ENCODE assay signal across 10 mouse cellular contexts in genomic region chr8:71612141-71612540, GRCm38 (mm10). TPM values are rescaled to one million over a fixed set of nuclear protein-coding genes. Genes with fewer than 3 reads are reported as not detected.
DNase-seq lines count a peak whose midpoint lies in the region; ATAC-seq and TF ChIP-seq lines count a peak whose summit lies in the region.
"Had no signal": no experiment of that assay in that cellular context is flagged by ENCODE, and none has a peak within 500 bp of the region (broad histone marks: within the 10 kb centered on the region; RNA-seq: fewer than 3 reads in every experiment).

No protein-coding gene starts in this region.

- peak overlapping the region; percentile 82 for H3K9ac ChIP-seq in heart, postnatal 0 days (replicated peaks; ENCODE audit: low read depth, low read length)
- peak overlapping the region; percentile 91 for H3K9ac ChIP-seq in hindbrain, embryonic 15.5 days
- H3K9ac ChIP-seq in midbrain, embryonic 15.5 days: peak overlapping the region; percentile 59

- peak overlapping the region; percentile 87 for H3K4me3 ChIP-seq in heart, postnatal 0 days (ENCODE audit: low read depth, low read length)
- H3K4me3 ChIP-seq in hindbrain, embryonic 15.5 days: peak overlapping the region; percentile 91
- H3K4me3 ChIP-seq in midbrain, embryonic 15.5 days: peak overlapping the region; percentile 67

- TF ChIP-seq CTCF in heart, postnatal 0 days (IDR thresholded peaks at IDR 0.05; ENCODE audit: low read depth): no peak

- peaks cover 10% of the 10 kb centered on the region for H3K4me1 ChIP-seq in heart, postnatal 0 days (ENCODE audit: control insufficient read depth, insufficient read depth)
- H3K4me1 ChIP-seq in hindbrain, embryonic 15.5 days (replicated peaks): peaks cover 15% of the 10 kb centered on the region
- peaks cover 14% of the 10 kb centered on the region for H3K4me1 ChIP-seq in midbrain, embryonic 15.5 days

- peaks cover 27% of the 10 kb centered on the region for H3K36me3 ChIP-seq in heart, postnatal 0 days (replicated peaks; ENCODE audit: control insufficient read depth, insufficient read depth, low read length)
- peaks cover 30% of the 10 kb centered on the region for H3K36me3 ChIP-seq in hindbrain, embryonic 15.5 days
- peaks cover 13% of the 10 kb centered on the region; the same call in 1 of the 2 replicates for H3K36me3 ChIP-seq in midbrain, embryonic 15.5 days (replicated peaks)

- H3K27ac ChIP-seq in heart, postnatal 0 days (ENCODE audit: low read depth): no peak overlapping the region
- H3K27ac ChIP-seq in hindbrain, embryonic 15.5 days (replicated peaks): no peak overlapping the region
- H3K27ac ChIP-seq in midbrain, embryonic 15.5 days: no peak overlapping the region

- ATAC-seq in heart, postnatal 0 days (ENCODE audit: insufficient read depth, low read depth): no peak
- no peak for ATAC-seq in hindbrain, embryonic 15.5 days (ENCODE audit: low FRiP score, low read depth)
- ATAC-seq in midbrain, embryonic 15.5 days (replicated peaks): no peak
- no peak for ATAC-seq in CD4-positive, CD25-positive, alpha-beta regulatory T cell, adult 4 months
- ATAC-seq: Patski had no signal

- TF ChIP-seq EP300 in heart, postnatal 0 days (IDR thresholded peaks at IDR 0.05; ENCODE audit: low read depth): no peak

- WGBS in heart, postnatal 0 days: 39% methylated on average over 5 of the region's 5 CpGs
- WGBS in hindbrain, embryonic 15.5 days: 38% methylated on average over 5 of the region's 5 CpGs
- 27% methylated on average over 5 of the region's 5 CpGs for WGBS in midbrain, embryonic 15.5 days

- H3K27me3 ChIP-seq in heart, postnatal 0 days (ENCODE audit: control insufficient read depth, insufficient read depth, low read length): no peaks in the 10 kb centered on the region
- H3K27me3 ChIP-seq in hindbrain, embryonic 15.5 days: no peaks in the 10 kb centered on the region
- no peaks in the 10 kb centered on the region for H3K27me3 ChIP-seq in midbrain, embryonic 15.5 days (replicated peaks)
- H3K27me3 ChIP-seq: Patski had no signal

- no peaks in the 10 kb centered on the region for H3K9me3 ChIP-seq in heart, postnatal 0 days (replicated peaks; ENCODE audit: control insufficient read depth, low read length)
- H3K9me3 ChIP-seq in hindbrain, embryonic 15.5 days: no peaks in the 10 kb centered on the region
- no peaks in the 10 kb centered on the region for H3K9me3 ChIP-seq in midbrain, embryonic 15.5 days

- H3K4me2 ChIP-seq in heart, postnatal 0 days (ENCODE audit: low read depth, low read length): peak overlapping the region; percentile 83
- H3K4me2 ChIP-seq in hindbrain, embryonic 15.5 days: peak overlapping the region; percentile 78
- H3K4me2 ChIP-seq in midbrain, embryonic 15.5 days: peak overlapping the region; percentile 61

- no peak for DNase-seq in heart, postnatal 0 days (ENCODE audit: low spot score)
- no peak for DNase-seq in heart, adult 8-10 months (ENCODE audit: low spot score)
- DNase-seq in ZHBTc4 (ENCODE audit: low read depth, low spot score): peak; percentile 84
- DNase-seq in adrenal gland, postnatal 25 days: no peak
- DNase-seq in ovary, postnatal 10 days (ENCODE audit: low spot score): no peak
- DNase-seq: gastrocnemius, postnatal 14 days had no signal

RNA-seq across cellular contexts. Expression of gene Colgalt1, which starts 1.3 kb away (rescaled TPM):
- 84.1 and 108 TPM in 2 replicates for total RNA-seq in heart, postnatal 0 days (2014; rRNA removed; ENCODE audit: low replicate concordance)
- 32.7 and 35.4 TPM in 2 replicates for polyA plus RNA-seq in heart, postnatal 0 days (2015; fragmentation: Nextera tagmentation; extraction: Ambion mirVana)
- total RNA-seq in heart, adult 8-10 months (2022): 10 to 100 TPM; 38.4 to 41.5 (median 39.9) TPM
- 65.6 and 78.2 TPM in 2 replicates for polyA plus RNA-seq in hindbrain, embryonic 15.5 days (2015; fragmentation: Nextera tagmentation; extraction: Ambion mirVana)
- polyA plus RNA-seq in midbrain, embryonic 15.5 days (2015; fragmentation: Nextera tagmentation; extraction: Ambion mirVana): 70.5 and 74.5 TPM in 2 replicates
- total RNA-seq in adrenal gland, postnatal 25 days (2021): 64.6 and 66.2 TPM in 2 replicates
- polyA plus RNA-seq in CD4-positive, CD25-positive, alpha-beta regulatory T cell, adult 4 months (2017; shearing (Covaris generic)): 10 to 100 TPM; 10.8 to 12.2 TPM

RNA-seq across cellular contexts. Expression of gene Fam129c, which starts 14.7 kb away (rescaled TPM):
- total RNA-seq in heart, postnatal 0 days (2014; rRNA removed; ENCODE audit: low replicate concordance): 0.04 and 12.6 TPM in 2 replicates
- polyA plus RNA-seq in heart, postnatal 0 days (2015; fragmentation: Nextera tagmentation; extraction: Ambion mirVana): 0.59 and 1.6 TPM in 2 replicates
- 1 to 10 TPM; 1.1 to 1.4 (median 1.2) TPM for total RNA-seq in heart, adult 8-10 months (2022)
- polyA plus RNA-seq in hindbrain, embryonic 15.5 days (2015; fragmentation: Nextera tagmentation; extraction: Ambion mirVana): 6.5 and 8.9 TPM in 2 replicates
- 9.3 and 9.4 TPM in 2 replicates for polyA plus RNA-seq in midbrain, embryonic 15.5 days (2015; fragmentation: Nextera tagmentation; extraction: Ambion mirVana)
- 4.0 TPM in 2 replicates for total RNA-seq in adrenal gland, postnatal 25 days (2021)
- polyA plus RNA-seq in CD4-positive, CD25-positive, alpha-beta regulatory T cell, adult 4 months (2017; shearing (Covaris generic)): 1 to 10 TPM; 3.0 to 3.6 TPM

RNA-seq across cellular contexts. Expression of gene Pgls, which starts 20.2 kb away (rescaled TPM):
- 333 and 425 TPM in 2 replicates for total RNA-seq in heart, postnatal 0 days (2014; rRNA removed; ENCODE audit: low replicate concordance)
- polyA plus RNA-seq in heart, postnatal 0 days (2015; fragmentation: Nextera tagmentation; extraction: Ambion mirVana): 210 and 212 TPM in 2 replicates
- 10 to 100 TPM; 57.7 to 65.1 (median 62.6) TPM for total RNA-seq in heart, adult 8-10 months (2022)
- polyA plus RNA-seq in hindbrain, embryonic 15.5 days (2015; fragmentation: Nextera tagmentation; extraction: Ambion mirVana): 224 and 233 TPM in 2 replicates
- 217 and 221 TPM in 2 replicates for polyA plus RNA-seq in midbrain, embryonic 15.5 days (2015; fragmentation: Nextera tagmentation; extraction: Ambion mirVana)
- total RNA-seq in adrenal gland, postnatal 25 days (2021): 145 and 153 TPM in 2 replicates
- polyA plus RNA-seq in CD4-positive, CD25-positive, alpha-beta regulatory T cell, adult 4 months (2017; shearing (Covaris generic)): 10 to 100 TPM; 51.5 to 53.4 TPM

RNA-seq across cellular contexts. Expression of gene Slc27a1, which starts 43.5 kb away (rescaled TPM):
- total RNA-seq in heart, postnatal 0 days (2014; rRNA removed; ENCODE audit: low replicate concordance): 68.4 and 178 TPM in 2 replicates
- 62.1 and 68.5 TPM in 2 replicates for polyA plus RNA-seq in heart, postnatal 0 days (2015; fragmentation: Nextera tagmentation; extraction: Ambion mirVana)
- total RNA-seq in heart, adult 8-10 months (2022): 100 to 1,000 TPM; 192 to 237 (median 204) TPM
- 83.9 and 87.4 TPM in 2 replicates for polyA plus RNA-seq in hindbrain, embryonic 15.5 days (2015; fragmentation: Nextera tagmentation; extraction: Ambion mirVana)
- 66.9 and 67.4 TPM in 2 replicates for polyA plus RNA-seq in midbrain, embryonic 15.5 days (2015; fragmentation: Nextera tagmentation; extraction: Ambion mirVana)
- 156 and 167 TPM in 2 replicates for total RNA-seq in adrenal gland, postnatal 25 days (2021)
- polyA plus RNA-seq in CD4-positive, CD25-positive, alpha-beta regulatory T cell, adult 4 months (2017; shearing (Covaris generic)): 10 to 100 TPM in 1 of 2 experiments, 1 to 10 TPM in 1; 3.4 to 13.6 TPM

RNA-seq across cellular contexts. Expression of gene Nxnl1, which starts 45.7 kb away (rescaled TPM):
- total RNA-seq in heart, postnatal 0 days (2014; rRNA removed; ENCODE audit: low replicate concordance): 0.50 TPM in 1 of 2 replicates, not detected in the other
- polyA plus RNA-seq in heart, postnatal 0 days (2015; fragmentation: Nextera tagmentation; extraction: Ambion mirVana): 0.12 TPM in 2 replicates
- total RNA-seq in heart, adult 8-10 months (2022): under 1 TPM in 2 of 4 experiments, not detected in 2; 0.14 to 0.19 TPM
- 0.06 and 0.08 TPM in 2 replicates for polyA plus RNA-seq in hindbrain, embryonic 15.5 days (2015; fragmentation: Nextera tagmentation; extraction: Ambion mirVana)
- polyA plus RNA-seq in midbrain, embryonic 15.5 days (2015; fragmentation: Nextera tagmentation; extraction: Ambion mirVana): 0.08 TPM in 1 of 2 replicates, not detected in the other
- total RNA-seq in adrenal gland, postnatal 25 days (2021): 1.1 TPM in 2 replicates
- not detected for polyA plus RNA-seq in CD4-positive, CD25-positive, alpha-beta regulatory T cell, adult 4 months (2017; shearing (Covaris generic))
